Mouse (Mus musculus) heart, postnatal 0 days (tissue): ENCODE results near the gene Zbtb18.

Experiments
- CTCF ChIP-seq: IDR thresholded peaks from 2 replicates; pipeline ENCODE4 v1.5.1; 2016; ENCODE audit warnings: antibody characterized with exemption, control low read depth, low read depth
- EP300 ChIP-seq: IDR thresholded peaks from 2 replicates; pipeline ENCODE4 v1.6.1; 2016; ENCODE audit warnings: antibody characterized with exemption, low read depth

- TF ChIP-seq EP300 (no peak), CTCF (no peak)
Measured at GRCm38 (mm10) chr1:177442196-177442808, at the start of gene Zbtb18.
